In genomic region chr13:113605693-113606092, GRCm38 (mm10) we compare ENCODE assay signal across 14 mouse cellular contexts. TPM values are rescaled to one million over a fixed set of nuclear protein-coding genes. Genes with fewer than 3 reads are reported as not detected.
"Had no signal": no experiment of that assay in that cellular context is flagged by ENCODE, and none has a peak within 500 bp of the region (broad histone marks: within the 10 kb centered on the region; RNA-seq: fewer than 3 reads in every experiment).

No protein-coding gene starts in this region.

- H3K4me2 ChIP-seq: limb, embryonic 15.5 days; midbrain, embryonic 12.5 days; neural tube, embryonic 13.5 days had no signal

- H3K9me3 ChIP-seq: limb, embryonic 15.5 days; midbrain, embryonic 12.5 days; neural tube, embryonic 13.5 days had no signal

- ATAC-seq: midbrain, embryonic 16.5 days had no signal

- H3K36me3 ChIP-seq: midbrain, embryonic 12.5 days; neural tube, embryonic 13.5 days had no signal

- H3K4me3 ChIP-seq: limb, embryonic 15.5 days; midbrain, embryonic 12.5 days; neural tube, embryonic 13.5 days had no signal

- H3K9ac ChIP-seq: limb, embryonic 15.5 days; liver, embryonic 14.5 days; midbrain, embryonic 12.5 days; neural tube, embryonic 13.5 days had no signal

- H3K27ac ChIP-seq: kidney, postnatal 0 days; liver, embryonic 14.5 days; midbrain, embryonic 12.5 days; neural tube, embryonic 13.5 days had no signal

- H3K27me3 ChIP-seq: limb, embryonic 15.5 days; midbrain, embryonic 12.5 days; neural tube, embryonic 13.5 days had no signal

- DNase-seq: kidney, adult 9 months; layer of hippocampus, adult 9-11 months; layer of hippocampus, postnatal 36 days; retina, postnatal 1 day; right cerebral cortex, postnatal 4 days; spleen, adult 18-20 months had no signal

RNA-seq across cellular contexts. Expression of gene Hspb3, which starts 57.8 kb away (rescaled TPM):
- total RNA-seq: megakaryocyte-erythroid progenitor cell, adult 5-6 weeks had no signal
- polyA plus RNA-seq: kidney, postnatal 0 days; liver, embryonic 14.5 days; midbrain, embryonic 12.5 days; midbrain, embryonic 16.5 days; stomach, embryonic 14.5 days had no signal
